Mouse (Mus musculus) lung, postnatal 4 days (tissue): ENCODE data around the gene Gm5114.
A peak's percentile ranks its signal among the peaks of the same experiment; 100 is the strongest.
"Not testable (repeated sequence)": the region's sequence is repeated elsewhere in the genome, so short reads cannot be mapped to it uniquely, and the experiment has no call there.

ENCODE experiments used
- DNase-seq, 2 experiments: peaks; one replicate each; pipeline ENCODE4 v3.0.0; 2021

Gene Gm5114

GRCm38 (mm10) chr7:39413060-39413459, at the start of gene Gm5114:
Gm5114 (minus strand) TSS chr7:39413160.
- DNase-seq: not testable (repeated sequence)

- DNase-seq: peak; percentile 52 to 58
Measured at GRCm38 (mm10) chr7:39455806-39456205, 42.8 kb upstream of the Gm5114 start.

- peak; percentile 82 to 85 for DNase-seq
Measured at GRCm38 (mm10) chr7:39449260-39450021, 36.5 kb upstream of the Gm5114 start.

DNA sequence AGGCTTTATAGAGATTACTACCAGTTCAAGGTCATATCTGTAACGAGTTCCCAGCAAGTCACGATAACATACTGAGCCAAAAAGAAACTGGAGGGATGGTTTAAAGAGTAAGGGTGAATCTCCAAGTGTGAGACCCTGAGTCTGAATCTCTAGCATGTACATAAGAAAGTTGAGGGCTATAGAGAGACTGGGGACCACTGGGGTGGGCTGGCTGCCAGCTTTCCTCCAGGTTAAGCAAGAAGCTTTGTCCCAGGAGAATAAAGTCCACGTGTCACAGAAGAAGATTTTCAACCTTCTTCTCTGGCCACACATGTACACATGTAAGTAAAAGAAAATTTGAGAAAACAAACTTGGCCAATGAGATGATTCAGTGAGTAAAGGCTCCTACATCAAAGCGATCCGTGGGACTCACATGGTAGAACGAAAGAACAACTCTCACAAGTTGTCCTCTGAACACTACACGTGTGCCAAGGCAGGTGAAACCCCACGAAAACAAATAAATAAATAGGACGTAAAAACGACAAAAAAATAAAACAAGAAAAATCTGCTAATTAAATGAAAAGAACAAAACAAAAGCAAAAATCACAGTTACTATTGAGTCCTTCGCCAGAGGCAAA, 35.8 kb upstream of the Gm5114 start:
- DNase-seq: no peak

- peak in 1 of 2 experiments; percentile 49 for DNase-seq
Measured at GRCm38 (mm10) chr7:39441237-39441636, 28.3 kb upstream of the Gm5114 start.

- DNase-seq: no peak
Measured at GRCm38 (mm10) chr7:39440362-39440761, 27.4 kb upstream of the Gm5114 start.
